Mouse (Mus musculus) cerebellum, adult 11-12 months (tissue): Measurements from ENCODE around the gene Atg13.

Experiments used
- DNase-seq: peaks from one replicate; pipeline ENCODE4 v3.0.0; 2022

Gene Atg13

DNA sequence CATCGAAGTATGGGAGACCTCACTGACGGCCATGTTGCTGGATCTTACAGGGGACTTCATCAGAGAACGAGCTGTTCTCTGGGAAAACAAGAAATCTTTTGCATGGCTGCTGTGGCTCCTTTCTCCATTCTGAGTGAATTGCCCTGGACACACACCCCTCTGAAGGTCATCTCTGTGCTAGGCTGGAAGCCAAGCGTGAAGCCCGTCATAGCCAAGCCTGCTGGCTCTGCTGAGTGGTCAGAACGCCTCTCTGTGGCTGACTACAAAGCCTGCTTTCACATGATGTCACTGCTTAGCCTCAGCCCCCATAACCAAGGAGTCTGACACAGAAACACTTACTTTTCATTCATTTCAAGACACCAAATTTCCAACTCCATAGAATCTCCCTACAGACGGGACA, 20.9 kb downstream of the Atg13 start:
- no peak for DNase-seq

DNA sequence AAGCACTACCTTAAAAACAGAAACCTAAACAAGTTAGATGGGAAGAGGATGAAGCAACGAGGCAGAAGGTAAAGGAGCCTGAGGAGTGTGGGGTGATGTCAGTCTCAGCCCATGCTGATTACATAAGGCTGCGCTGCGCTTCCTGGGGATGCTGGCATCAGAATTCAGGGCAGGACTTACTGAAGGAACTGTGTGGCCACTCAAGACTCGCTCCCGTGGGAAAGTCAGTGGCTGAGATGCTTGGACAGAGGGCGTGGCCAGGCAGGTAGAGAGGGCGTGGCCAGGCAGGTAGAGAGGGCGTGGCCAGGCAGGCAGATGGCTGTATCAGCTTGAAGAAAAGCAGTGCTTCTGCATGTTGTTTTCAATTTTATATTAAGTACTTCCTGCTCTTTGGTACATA, 26.5 kb downstream of the Atg13 start:
- peak; percentile 39 for DNase-seq

- no peak for DNase-seq
Observed at GRCm38 (mm10) chr2:91682850-91683249, 27.5 kb downstream of the Atg13 start.

- DNase-seq: no peak
Observed at GRCm38 (mm10) chr2:91676961-91677360, 33.4 kb downstream of the Atg13 start.

GRCm38 (mm10) chr2:91676420-91676819, 34.0 kb downstream of the Atg13 start:
- DNase-seq: no peak

DNA sequence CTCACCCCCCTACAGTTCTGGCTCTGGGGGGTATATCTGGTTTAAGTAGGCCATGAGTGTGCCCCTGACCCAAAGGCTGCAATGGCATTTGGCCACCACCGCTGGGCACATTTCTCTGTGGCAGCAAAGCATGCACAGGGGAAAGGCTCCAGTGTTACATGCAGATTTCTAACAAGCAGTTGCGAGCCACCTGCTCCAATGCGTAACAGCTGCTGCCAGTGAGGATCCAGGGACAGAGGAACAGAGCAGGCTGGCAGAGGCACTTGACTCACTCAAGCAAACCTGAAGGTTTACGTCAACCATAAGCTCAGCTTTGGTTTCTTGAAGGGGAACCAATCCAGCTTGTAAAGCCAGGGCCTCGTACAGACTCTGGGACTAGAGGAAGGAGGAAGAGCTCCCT, 35.5 kb downstream of the Atg13 start:
- no peak for DNase-seq

GRCm38 (mm10) chr2:91673587-91673986, 36.8 kb downstream of the Atg13 start:
- no peak for DNase-seq

GRCm38 (mm10) chr2:91670038-91670437, 40.3 kb downstream of the Atg13 start:
- DNase-seq: no peak

DNA sequence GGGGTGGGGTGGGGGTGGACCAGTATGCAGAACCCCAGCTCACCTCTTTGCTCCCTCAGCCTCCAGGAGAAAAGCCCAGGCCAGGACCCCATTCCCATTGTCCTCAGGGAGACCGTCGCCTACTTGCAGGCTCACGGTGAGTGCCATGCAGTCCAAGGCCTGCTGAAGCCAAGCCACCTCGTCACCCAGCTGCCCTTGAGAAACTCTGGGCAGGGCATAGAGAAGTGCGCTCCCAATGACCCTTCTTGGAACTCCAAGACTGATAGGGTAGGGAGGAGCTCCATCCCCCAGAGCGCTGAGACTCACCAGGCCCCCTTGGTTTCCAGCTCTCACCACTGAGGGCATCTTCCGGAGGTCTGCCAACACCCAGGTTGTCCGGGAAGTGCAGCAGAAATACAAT, 41.0 kb downstream of the Atg13 start:
- no peak for DNase-seq

DNA sequence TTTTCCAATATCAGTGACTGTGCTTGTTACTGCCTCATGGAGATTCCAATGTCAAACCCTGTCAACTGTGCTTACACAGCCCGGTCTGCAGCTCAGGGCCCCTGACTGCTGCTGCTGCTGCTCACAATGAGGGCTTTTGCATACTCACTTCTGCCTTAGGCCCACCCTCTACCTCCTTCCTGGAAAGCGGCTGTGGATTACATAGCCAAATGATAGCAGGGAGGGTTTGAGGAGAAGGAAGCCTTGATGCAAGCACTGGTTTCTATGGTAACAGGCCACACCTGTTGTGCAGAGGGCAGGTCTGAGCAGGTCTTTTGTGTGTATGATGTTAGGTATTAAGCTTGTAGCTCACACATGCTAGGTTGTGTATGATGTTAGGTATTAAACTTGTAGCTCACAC, 42.6 kb downstream of the Atg13 start:
- DNase-seq: no peak

GRCm38 (mm10) chr2:91666386-91666910, 43.9 kb downstream of the Atg13 start:
- DNase-seq: no peak

GRCm38 (mm10) chr2:91664780-91665179, 45.6 kb downstream of the Atg13 start:
- DNase-seq: no peak

GRCm38 (mm10) chr2:91660981-91661380, 49.4 kb downstream of the Atg13 start:
- no peak for DNase-seq

- no peak for DNase-seq
Observed at GRCm38 (mm10) chr2:91659657-91660056, 50.7 kb downstream of the Atg13 start.

DNA sequence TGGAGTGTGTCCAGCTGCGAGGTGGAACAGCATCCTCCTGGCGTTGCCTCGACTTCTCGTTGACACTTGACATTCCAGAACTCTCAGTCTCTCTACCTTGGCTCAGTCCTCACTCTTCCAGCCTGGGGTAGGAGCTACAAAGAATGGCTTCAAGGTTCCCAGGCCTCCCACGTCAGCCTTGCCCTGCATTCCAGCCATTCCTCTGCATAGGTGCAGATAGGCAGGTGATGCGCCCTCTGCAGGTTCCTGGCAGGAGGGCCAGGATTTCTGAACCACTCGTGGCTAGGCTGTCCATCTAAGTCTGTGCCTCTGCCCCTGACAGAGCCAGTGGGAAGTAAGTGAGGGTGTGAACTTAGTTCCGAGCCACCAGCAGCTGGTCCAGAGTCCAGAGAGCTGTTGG, 53.6 kb downstream of the Atg13 start:
- no peak for DNase-seq

GRCm38 (mm10) chr2:91655827-91656226, 54.5 kb downstream of the Atg13 start:
- no peak for DNase-seq

DNA sequence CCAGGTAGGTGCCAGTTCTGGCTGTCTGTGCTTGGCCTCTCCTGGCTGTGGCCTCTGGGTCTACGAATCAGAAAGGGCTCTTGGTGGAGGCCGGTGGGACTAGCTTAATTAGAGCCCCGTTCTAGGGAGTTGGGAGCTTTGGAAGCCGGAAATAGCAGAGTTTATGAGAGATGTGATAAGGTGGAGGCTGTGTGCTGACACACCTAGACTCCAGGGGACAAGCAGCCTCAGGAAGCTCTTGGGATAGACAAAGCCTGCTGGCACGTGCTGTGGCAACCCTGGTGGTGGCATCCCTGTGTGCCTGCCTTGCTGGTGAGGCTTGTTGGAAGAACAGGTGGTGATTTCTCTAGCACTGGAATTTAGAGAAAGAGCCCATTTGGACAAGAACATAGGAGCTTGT, 55.0 kb downstream of the Atg13 start:
- no peak for DNase-seq

GRCm38 (mm10) chr2:91652863-91653262, 57.5 kb downstream of the Atg13 start:
- no peak for DNase-seq

DNA sequence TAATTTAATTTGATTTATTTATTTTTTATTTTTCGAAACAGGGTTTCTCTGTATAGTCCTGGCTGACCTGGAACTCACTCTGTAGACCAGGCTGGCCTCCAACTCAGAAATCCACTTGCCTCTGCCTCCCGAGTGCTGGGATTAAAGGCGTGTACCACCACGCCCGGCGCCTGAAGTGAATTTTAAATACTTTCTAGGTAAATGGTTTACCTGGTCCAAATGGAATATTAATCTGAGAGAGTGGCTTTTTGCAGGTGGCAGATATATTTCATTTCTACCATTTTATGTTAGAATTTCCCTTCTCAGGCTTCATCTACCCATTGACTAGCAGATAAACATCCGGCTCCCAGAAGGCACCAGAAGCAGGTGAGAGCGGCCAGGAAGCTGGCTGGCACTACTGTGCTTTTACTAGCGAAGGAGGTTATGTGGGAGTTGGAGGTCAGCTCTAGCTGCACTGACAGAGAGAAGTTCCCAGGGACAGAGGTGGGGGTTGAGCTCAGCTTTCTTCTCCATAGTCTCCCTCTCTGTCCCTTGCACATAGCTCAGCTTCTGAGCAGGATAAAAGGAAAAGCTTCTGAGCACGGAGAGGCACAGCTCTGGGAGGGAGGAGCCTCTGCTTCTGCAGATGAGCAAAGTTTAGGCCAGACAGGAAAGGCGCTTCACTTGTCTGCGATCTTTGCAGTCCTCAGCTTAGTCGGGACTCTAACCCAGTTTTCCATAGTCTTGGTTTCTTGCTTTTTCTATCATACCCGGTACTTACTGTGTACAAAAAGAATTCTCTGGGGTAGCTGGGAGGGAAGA, 58.7 kb downstream of the Atg13 start:
- no peak for DNase-seq

GRCm38 (mm10) chr2:91650360-91650995, 59.9 kb downstream of the Atg13 start:
- no peak for DNase-seq

DNA sequence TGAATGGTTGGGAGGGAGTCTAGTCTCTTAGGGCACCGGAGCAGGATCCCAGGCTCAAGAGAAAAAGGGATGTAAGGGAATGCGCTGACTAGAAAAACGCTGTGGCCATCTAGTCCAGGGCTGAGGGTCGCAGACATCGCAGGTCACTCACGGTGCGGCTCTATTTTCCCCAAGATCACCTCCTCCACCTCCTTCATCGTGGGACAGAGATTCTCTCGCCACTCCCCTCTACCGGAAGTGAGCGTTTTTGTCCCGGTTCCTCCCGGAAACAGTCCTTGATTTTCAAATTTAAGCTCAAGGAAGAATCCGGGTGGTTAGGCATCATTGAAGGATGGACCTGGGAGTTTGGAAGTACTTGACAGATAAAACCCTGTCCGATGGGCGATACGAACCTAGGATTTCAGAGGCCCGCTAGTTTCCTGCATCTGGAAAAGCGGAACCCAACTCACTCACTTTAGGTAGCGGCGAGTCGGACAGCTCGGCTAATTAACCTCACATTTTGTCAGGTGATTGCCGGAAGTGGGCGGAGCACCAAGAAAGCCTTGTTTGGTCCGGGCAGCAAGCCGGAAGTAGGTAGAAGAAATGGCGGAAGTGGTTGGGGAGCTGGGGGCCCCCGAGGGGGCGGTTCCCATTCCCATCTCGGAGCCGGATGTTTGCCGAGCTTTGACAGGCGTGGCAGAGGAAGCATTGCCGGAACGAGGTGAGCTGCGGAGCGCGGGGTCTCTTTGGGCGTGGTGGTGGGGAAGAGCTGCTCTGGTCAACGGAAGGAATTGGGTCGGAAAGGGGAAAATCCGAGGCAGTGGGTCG, 60.6 kb downstream of the Atg13 start, which contains the start of the genes Zfp408 and Arhgap1:
Gene Zfp408, minus strand, starts transcription at position 239 of the 807 bp plus-strand sequence.
Gene Arhgap1, plus strand, starts transcription at position 308 of the 807 bp plus-strand sequence.
- DNase-seq: peak; percentile 95

DNA sequence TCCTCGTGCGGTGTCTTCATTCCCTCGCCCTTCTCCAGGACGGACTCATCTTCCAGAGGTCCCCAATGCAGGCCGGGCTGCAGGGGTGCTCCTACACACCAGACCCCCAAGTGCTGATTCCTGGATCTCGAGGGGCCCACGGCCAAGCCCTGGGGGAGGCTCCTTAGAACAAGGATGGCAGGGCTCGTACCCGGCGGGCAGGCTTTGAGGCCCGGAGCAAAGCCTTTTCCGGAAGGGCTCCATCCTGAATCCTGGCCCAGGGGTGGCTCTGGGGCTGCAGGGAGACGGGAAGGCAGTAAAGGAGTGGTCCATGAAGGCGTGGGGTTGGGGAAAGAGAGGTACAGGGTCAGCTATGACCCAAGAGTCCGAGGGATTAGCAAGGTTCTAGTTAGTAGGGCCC, 61.2 kb downstream of the Atg13 start:
- peak; percentile 37 for DNase-seq

DNA sequence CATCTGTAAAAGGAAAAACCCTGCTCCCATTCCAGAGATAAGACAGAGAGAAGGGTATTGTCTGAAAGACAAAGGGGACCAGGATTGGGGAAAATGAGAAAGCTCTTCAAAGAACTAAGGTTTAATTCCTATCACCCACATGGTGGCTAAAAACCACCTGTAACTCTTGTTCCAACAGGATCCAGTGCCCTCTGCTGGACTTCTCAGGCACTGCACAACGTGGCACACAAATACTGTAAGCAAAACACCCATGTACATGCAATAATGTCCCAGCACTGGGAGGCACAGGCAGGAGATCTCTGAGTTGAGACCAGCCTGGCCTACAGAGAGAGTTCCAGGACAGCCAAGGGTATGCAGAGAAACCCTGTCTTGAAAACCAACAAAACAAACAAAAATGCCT, 63.6 kb downstream of the Atg13 start:
- peak; percentile 40 for DNase-seq
